Mouse (Mus musculus): Measurements from ENCODE around the gene Apobec3. TPM values are rescaled to one million over a fixed set of nuclear protein-coding genes. Genes with fewer than 3 reads are reported as not detected.
A peak's percentile ranks its signal among the peaks of the same experiment; 100 is the strongest.
"Not testable (repeated sequence)": the region's sequence is repeated elsewhere in the genome, so short reads cannot be mapped to it uniquely, and the experiment has no call there.

Gene Apobec3
- total RNA-seq, 2 experiments from 2014 or later = 75.2 to 80.1 TPM

- ATAC-seq (replicated peaks; ENCODE audit: low FRiP score, poor library complexity, severe bottlenecking) = no peak
Measured at GRCm38 (mm10) chr15:79919787-79920186, 28.3 kb downstream of the Apobec3 start.

GRCm38 (mm10) chr15:79926856-79927416, 35.5 kb downstream of the Apobec3 start:
- peak; percentile 8; the same call in 1 of the 2 replicates for ATAC-seq (replicated peaks; ENCODE audit: low FRiP score, poor library complexity, severe bottlenecking)

GRCm38 (mm10) chr15:79927637-79928122, 36.2 kb downstream of the Apobec3 start:
- ATAC-seq (replicated peaks; ENCODE audit: low FRiP score, poor library complexity, severe bottlenecking) = peak; percentile 85

GRCm38 (mm10) chr15:79928316-79928715, 36.9 kb downstream of the Apobec3 start:
- ATAC-seq (replicated peaks; ENCODE audit: low FRiP score, poor library complexity, severe bottlenecking) = peak; percentile 5

GRCm38 (mm10) chr15:79928736-79929135, 37.3 kb downstream of the Apobec3 start:
- no peak for ATAC-seq (replicated peaks; ENCODE audit: low FRiP score, poor library complexity, severe bottlenecking)

GRCm38 (mm10) chr15:79929734-79930133, 38.3 kb downstream of the Apobec3 start:
- ATAC-seq (replicated peaks; ENCODE audit: low FRiP score, poor library complexity, severe bottlenecking) = no peak

GRCm38 (mm10) chr15:79931496-79932141, 40.2 kb downstream of the Apobec3 start:
- ATAC-seq (replicated peaks; ENCODE audit: low FRiP score, poor library complexity, severe bottlenecking) = no peak

GRCm38 (mm10) chr15:79932323-79932987, 41.0 kb downstream of the Apobec3 start:
- peak; percentile 78 for ATAC-seq (replicated peaks; ENCODE audit: low FRiP score, poor library complexity, severe bottlenecking)

GRCm38 (mm10) chr15:79933052-79933669, 41.7 kb downstream of the Apobec3 start:
- no peak for ATAC-seq (replicated peaks; ENCODE audit: low FRiP score, poor library complexity, severe bottlenecking)

GRCm38 (mm10) chr15:79933670-79934514, 42.4 kb downstream of the Apobec3 start:
- no peak for ATAC-seq (replicated peaks; ENCODE audit: low FRiP score, poor library complexity, severe bottlenecking)

GRCm38 (mm10) chr15:79934776-79935175, 43.3 kb downstream of the Apobec3 start:
- no peak for ATAC-seq (replicated peaks; ENCODE audit: low FRiP score, poor library complexity, severe bottlenecking)

GRCm38 (mm10) chr15:79935654-79936373, 44.4 kb downstream of the Apobec3 start:
- ATAC-seq (replicated peaks; ENCODE audit: low FRiP score, poor library complexity, severe bottlenecking) = no peak

GRCm38 (mm10) chr15:79936374-79936751, 44.9 kb downstream of the Apobec3 start:
- ATAC-seq (replicated peaks; ENCODE audit: low FRiP score, poor library complexity, severe bottlenecking) = no peak

- ATAC-seq (replicated peaks; ENCODE audit: low FRiP score, poor library complexity, severe bottlenecking) = no peak
Measured at GRCm38 (mm10) chr15:79939020-79939419, 47.6 kb downstream of the Apobec3 start.

GRCm38 (mm10) chr15:79939501-79939900, 48.0 kb downstream of the Apobec3 start:
- ATAC-seq (replicated peaks; ENCODE audit: low FRiP score, poor library complexity, severe bottlenecking) = not testable (repeated sequence)

- ATAC-seq (replicated peaks; ENCODE audit: low FRiP score, poor library complexity, severe bottlenecking) = no peak
Measured at GRCm38 (mm10) chr15:79939913-79940312, 48.5 kb downstream of the Apobec3 start.

- peak; percentile 78 for ATAC-seq (replicated peaks; ENCODE audit: low FRiP score, poor library complexity, severe bottlenecking)
Measured at GRCm38 (mm10) chr15:79940932-79941331, 49.5 kb downstream of the Apobec3 start.

- ATAC-seq (replicated peaks; ENCODE audit: low FRiP score, poor library complexity, severe bottlenecking) = no peak
Measured at GRCm38 (mm10) chr15:79942541-79942940, 51.1 kb downstream of the Apobec3 start.

GRCm38 (mm10) chr15:79943584-79943983, 52.1 kb downstream of the Apobec3 start:
- no peak for ATAC-seq (replicated peaks; ENCODE audit: low FRiP score, poor library complexity, severe bottlenecking)

Data from erythroblast, adult 5-6 weeks (primary cell).